Mouse (Mus musculus) T-helper 17 cell (primary cell): ENCODE results near the gene Tigar.

Experiments
- in situ Hi-C, 2 experiments: fragments of 300-600 bp; cut with MboI, MseI; formaldehyde crosslinking; loops; 1 replicate in 1 of 2; 2 replicates in 1 of 2; pipeline ENCODE4 v1.15.1; 2025; ENCODE audit warnings: high pct_unique_total_duplicates in 2 of 2

Tigar gene

GRCm38 (mm10) chr6:127109402-127109930 lies at the start of gene Tigar:
Tigar (minus strand) TSS chr6:127109557.
- in situ Hi-C loops: loop anchor here in 1 of 2 experiments (25.0 kb wide), 1 partner anchor 1278 kb away; the partner anchor contains the start of genes Gm44596, Nrip2 and Tex52

- in situ Hi-C loops: no loop called here
These were observed 48.0 kb upstream of the Tigar start for GRCm38 (mm10) chr6:127157321-127157720.

DNA sequence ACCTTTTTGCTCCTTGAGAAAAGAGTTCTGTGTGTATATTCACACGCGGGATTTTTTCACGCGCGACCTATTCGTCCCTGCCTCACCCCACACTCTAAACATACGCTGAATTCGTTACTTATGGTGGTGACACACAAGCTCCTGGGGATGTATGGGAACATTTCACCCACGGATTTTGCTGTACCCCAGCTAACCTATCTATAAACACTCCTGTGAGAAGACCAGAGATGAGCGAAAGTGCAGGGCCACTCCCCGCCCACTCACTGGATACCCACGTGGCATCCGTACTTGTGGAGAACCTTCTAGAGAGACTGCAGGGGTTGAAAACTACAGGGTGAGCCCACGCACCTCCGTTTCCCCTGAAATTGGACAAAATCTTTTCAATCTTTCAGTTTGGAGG lies 46.1 kb upstream of the Tigar start:
- in situ Hi-C loops: no loop called here

- in situ Hi-C loops: no loop called here
These were observed 45.4 kb upstream of the Tigar start for GRCm38 (mm10) chr6:127154708-127155268.

GRCm38 (mm10) chr6:127153972-127154707 lies 44.8 kb upstream of the Tigar start:
- in situ Hi-C loops: no loop called here

DNA sequence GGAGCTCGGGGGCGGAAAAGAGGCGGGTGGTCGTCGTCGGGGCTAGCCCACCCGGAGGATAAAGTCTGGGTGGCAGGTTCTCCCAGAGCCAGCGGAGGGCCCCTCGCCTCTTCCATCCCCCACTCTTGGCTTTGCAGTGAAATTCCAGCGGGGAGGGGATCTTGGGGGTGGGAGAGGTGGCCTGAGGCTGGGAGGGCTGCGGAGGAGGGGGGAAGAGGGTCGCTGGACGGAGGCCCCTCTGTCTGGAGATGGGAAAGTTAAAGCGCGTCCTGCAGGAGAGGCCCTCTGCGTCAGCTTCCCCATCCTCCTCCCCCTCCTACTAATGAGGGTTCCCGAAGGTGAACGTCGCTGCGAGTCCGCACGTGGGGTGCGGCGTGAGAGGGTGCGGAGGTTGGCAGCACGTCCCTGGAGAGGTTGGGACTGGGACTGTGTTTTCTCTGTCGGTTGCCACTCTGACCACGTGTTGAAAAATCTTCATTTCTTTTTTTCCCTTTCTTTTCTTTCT lies 44.0 kb upstream of the Tigar start:
- in situ Hi-C loops: no loop called here

DNA sequence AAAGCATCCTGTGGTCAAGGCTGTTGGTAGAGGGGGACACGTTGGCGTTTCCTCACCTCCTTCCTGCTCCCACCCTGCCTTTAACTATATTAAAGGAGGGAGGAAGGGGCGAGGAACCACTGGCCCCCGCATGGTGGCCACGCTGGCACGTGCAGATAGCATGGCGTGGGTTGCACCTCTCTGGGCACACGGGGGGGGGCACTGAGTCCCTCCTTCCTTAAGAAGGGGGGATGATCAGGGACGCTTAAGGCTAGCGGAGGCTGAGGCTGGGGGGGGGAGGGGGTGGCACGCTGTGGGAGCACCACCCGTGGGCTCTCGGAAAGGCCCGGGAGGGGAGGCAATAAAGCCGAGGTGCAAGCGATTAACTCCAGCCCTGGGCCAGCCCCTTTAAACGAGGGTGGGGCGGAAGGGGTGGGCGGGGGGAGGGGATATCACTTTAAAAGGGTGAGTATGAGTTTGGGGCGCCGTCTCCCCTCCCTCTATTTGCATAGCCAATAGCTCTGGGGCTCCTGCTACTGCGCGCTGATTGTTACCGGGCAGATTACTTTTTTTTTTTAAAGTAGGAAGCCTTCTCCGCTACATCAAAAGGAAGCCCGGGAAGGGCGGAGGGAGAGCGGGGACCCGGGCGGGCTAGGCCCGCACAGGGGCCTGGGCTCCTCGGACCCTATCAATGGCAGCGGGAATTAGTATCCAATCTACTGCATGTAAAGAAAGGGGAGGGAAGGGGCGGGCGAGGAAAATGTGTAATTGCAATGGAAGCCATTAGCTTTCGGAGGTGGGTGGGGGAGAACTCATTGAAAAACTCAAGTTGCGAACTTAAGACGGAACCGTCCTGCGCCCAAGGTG lies 43.0 kb upstream of the Tigar start, which contains the start of gene Ccnd2:
Gene Ccnd2, minus strand, starts transcription at position 88 of the 846 bp plus-strand sequence.
- in situ Hi-C loops: no loop called here

DNA sequence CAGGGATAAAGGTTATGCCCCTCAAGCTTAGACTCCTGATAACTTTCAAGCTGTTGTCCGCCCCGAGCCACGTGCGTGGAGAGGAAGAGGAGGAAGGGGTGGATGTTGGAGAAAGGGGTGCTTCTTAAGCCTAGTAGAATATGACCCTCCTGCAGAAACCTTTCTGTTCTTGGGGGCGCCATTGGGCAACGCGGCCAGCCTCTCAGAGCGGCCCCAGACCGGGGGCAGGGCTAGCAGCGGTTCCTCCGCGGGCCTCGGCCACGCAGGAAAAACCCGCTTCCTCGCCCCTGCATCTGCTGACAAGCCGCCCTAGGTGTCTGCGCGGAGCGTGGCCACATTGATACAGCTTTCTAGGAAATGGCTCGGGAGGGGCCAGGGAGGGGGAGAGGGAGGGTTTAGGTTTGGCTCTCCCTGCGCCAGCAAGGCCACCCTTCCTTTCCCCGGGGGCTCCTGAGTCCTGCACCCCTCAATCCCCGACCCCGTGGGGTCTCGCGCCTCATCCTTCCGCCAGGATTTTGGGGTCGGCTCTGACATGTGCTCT lies 42.3 kb upstream of the Tigar start:
- in situ Hi-C loops: no loop called here

DNA sequence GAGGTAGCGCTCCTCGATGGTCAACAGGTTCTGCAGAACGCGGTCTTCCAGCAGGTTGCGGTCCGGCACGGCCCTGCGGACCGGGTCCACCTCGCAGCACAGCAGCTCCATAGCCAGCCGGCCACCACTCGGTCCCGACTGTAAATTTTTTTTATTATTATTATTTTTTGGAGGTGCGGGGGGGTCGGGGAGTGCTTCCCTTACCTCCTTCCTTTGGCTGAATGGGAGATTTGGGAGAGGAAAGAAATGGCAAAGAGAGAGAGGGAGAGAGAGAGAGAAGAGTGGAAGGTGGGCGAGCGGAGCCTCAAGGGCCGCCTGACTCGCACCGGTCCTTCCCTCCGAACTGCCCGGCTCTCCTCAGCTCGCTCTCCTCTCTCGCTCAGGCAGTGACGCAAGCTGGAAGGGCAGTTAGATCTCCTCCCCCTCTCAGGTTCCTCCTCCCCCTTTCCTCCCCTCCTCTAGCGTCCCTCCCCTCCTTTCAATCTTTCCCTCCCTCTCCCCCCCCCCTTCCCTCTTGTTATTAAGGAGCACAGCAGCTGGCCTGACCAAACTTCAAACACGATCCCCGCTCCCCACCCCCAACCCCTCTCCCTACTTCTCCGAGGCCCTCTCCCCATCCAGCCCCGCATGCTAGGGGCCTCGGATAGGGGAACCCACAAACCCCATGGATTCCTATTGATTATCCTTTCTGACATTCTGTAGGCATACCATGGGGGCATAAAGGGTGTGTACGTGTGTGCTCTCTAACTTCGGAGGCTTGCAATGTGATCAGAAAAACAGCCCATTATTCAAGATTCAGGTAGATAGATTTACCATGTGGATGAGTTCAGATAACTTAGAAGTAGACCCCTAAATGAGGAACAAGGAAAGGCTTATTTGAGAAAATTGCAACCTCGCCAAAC lies 41.6 kb upstream of the Tigar start:
- in situ Hi-C loops: no loop called here

DNA sequence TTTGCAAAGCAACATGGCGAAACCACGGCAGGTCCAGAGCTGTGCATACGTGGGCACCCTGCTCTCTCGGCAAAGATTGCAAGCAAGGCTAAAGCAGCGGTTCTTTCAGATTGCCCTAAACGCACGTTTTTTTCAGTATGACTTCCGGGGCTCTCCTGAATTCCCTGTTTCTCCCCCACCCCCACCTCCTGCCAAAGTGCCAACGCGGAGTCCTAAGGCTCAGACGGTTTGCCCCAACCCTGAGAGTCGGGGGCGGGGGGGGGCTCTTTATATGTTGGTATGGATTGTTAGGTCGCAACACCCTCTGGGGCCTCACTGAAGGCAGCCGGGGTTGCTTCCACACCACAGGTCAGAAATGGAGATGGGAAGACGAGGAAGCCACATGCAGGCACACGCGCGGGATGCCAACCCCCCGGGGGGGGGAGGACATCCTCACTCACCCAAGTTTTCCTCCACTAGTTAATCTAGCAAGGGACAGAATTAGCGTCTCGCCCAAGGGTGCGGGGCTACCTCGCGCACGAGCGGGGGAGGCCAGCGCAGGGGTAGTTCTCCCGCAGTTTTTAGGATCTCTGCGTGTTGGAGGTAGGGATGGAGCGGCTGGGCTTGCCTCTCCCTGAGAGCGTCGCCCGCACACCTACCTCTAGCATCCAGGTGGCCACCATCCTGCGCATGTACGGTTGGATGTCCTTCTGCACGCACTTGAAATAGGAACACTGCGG lies 40.7 kb upstream of the Tigar start:
- in situ Hi-C loops: loop anchor here (5.0 to 10.0 kb wide), 5 partner anchors 95 to 295 kb away; partner anchors contain the start of gene Parp11 (in 1 of the 2)

DNA sequence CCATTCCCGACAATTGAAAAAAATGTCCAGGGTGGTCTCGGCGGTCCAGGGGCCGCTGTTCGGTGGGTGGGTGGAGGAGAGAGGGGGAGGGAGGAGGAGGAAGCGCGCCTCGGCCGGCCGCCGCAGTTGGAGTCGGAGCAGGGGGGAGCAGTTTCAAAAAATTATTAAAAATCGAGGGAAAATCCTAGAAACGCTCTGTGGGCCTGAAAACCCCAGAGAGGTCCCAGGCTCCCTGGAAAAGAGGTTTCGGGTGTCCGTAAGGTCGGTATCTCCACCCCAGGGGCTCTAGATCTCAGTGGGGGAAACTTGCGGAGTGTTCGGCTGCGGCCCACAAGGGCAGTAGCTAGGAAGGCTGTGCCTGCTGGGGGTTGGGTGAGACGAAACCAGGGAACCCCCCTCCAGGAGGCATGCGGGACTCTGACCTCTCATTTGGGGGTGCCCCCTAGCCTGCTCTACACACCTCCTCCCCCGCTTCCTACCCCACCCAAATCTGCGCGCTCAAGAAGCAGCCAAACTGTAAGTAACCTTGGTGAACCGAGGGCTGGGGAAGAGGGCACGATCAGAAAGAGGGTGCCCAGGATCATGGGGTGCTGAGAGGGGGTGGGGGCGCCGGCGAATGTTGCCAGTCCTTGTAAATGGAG lies 40.1 kb upstream of the Tigar start:
- in situ Hi-C loops: loop anchor here (5.0 to 10.0 kb wide), 5 partner anchors 95 to 295 kb away; partner anchors contain the start of gene Parp11 (in 1 of the 2)

DNA sequence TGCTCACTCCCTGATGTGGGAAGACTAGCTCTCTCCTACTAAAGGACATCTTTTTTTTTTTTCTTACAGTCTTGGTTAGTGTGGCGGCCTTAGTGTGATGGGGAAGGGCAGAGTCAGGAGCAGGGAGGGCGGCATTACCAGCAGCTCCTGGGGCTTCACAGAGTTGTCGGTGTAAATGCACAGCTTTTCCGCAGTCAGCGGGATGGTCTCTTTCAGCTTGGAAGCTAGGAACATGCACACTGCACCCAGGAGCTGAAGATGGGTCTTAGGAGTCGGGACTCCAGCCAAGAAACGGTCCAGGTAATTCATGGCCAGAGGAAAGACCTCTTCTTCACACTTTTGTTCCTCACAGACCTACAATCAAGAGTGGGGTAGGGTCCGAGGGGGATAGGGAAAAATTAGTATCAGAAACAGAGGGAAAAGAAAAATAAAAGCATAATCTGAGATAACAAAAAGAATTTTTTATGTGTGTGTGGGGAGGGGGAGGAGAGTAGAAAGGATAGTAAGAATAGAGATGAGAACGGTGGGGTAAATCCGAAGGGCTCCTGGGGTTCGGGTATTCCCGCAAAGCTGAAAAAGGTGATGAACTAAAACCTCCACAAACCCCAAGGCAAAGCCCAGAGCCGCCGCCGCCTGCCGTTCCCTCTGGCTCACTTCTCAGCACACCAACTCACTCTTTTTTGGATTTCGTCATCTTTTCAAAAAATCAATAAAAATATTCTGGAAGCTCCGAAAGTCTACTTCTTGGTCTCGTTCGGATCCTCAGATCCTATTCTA lies 39.4 kb upstream of the Tigar start:
- in situ Hi-C loops: loop anchor here (5.0 to 10.0 kb wide), 5 partner anchors 96 to 296 kb away; partner anchors contain the start of gene Parp11 (in 1 of the 2)

DNA sequence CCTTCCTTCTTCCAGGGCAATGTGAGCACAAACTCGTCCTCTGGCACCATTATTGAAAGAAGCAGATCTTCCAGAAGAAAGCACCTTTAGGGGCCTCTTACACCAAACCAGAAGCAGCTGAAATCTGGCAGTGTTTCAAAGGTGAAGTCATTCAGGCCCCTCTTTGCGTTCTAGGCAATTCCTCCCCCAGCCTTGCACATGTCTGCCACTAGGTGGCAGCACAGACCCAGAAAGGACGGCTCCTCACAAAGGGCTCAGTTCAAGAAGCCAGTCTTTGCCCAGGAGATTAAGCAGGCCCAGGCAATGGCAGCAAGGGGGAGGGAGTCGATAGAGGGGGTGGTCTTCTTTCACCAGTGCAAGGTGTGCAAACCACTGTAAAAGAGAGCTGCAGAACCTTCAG lies 38.3 kb upstream of the Tigar start:
- in situ Hi-C loops: loop anchor here (5.0 to 10.0 kb wide), 5 partner anchors 97 to 297 kb away; partner anchors contain the start of gene Parp11 (in 1 of the 2)

GRCm38 (mm10) chr6:127146322-127146947 lies 37.1 kb upstream of the Tigar start:
- in situ Hi-C loops: loop anchor here (5.0 to 10.0 kb wide), 5 partner anchors 98 to 298 kb away; partner anchors contain the start of gene Parp11 (in 1 of the 2)

- in situ Hi-C loops: loop anchor here (5.0 to 10.0 kb wide), 5 partner anchors 99 to 299 kb away; partner anchors contain the start of gene Parp11 (in 1 of the 2)
These were observed 36.3 kb upstream of the Tigar start for GRCm38 (mm10) chr6:127145464-127146190.

DNA sequence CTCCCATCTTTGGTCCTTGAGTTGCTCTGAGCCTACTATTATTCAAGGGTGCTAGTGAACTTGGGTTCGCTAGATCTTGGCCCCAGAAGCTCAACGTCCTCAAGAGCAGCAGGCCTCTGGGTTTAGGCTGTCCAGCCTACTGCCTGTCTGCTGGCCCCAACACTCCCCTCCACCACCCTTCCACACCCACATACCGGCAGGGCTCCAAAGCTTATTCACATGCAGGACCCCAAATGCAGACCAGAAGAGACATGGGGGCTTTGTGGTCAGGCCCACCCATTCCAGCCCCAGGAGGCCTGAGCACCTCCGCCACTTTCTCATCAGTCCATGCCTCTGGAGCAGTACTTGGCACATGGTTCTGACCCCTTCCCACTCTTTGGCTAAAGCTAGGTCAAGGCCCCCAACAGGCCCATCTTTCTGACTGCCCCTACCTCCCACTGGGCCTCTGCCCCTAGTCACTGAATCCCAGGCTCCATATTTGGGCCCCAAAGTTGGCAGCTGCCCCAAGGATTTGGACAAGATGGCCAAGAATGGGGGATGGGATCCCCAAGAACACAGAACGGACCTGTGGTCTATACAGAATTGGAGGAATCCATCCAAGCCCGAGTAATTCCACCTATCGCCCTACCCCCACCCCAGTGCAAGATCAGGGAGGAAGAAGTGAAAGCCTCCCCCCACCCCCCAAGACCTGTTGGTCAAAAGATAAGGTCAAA lies 34.4 kb upstream of the Tigar start:
- in situ Hi-C loops: loop anchor here (5.0 to 10.0 kb wide), 3 partner anchors 101 to 301 kb away; partner anchors contain the start of gene Parp11 (in 1 of the 2)
